Mouse (Mus musculus) olfactory bulb, adult 2 months (tissue): ENCODE results near the gene Tedc1.

Experiments used
- CTCF ChIP-seq: fragments of 200-500 bp; IDR thresholded peaks from 2 replicates; pipeline ENCODE4 v1.5.1; 2012; ENCODE audit warnings: low read depth, mild to moderate bottlenecking, low read length, moderate library complexity; ENCODE audit not compliant: insufficient read depth
- POLR2A ChIP-seq: fragments of 200-500 bp; IDR thresholded peaks from 2 replicates; pipeline ENCODE4 v1.6.1; 2012; ENCODE audit warnings: mild to moderate bottlenecking, low read depth, low read length, moderate library complexity; ENCODE audit not compliant: insufficient read depth

DNA sequence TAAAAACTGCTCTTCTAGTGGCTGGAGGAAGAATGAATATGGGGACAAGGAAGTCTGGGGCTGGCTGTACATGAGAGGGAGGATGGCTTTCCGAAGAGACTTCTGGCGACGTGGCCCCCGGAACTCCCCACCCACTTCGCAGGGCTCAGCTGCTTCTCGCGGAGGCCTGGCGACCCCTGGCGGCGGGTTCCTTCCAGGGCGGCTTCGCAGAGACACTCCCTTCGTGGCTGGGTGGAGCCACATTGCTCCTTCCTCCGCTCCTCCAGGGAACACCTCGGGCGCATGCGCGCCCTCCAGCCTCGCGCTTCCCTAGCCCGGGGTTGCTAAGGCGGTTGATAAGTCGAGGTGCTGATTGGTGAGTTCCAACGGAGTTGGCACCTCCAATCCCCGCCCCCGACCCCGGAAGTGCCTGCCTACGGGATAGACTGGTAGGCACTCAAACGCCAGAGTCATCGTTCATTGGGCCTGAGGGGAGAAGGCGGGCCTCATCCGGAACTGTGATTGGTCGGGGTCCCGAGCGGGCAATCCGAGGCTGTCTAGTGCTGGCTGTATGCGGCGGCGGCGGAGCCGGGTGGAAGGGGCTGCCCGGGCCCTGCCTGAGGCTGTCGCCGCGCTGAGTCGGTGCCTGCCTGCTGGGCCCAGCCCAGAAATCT is at the start of gene Tedc1:
- TF ChIP-seq CTCF (peak; percentile 96), POLR2A (no peak)
